Mouse (Mus musculus) kidney, postnatal 0 days (tissue): ENCODE measurements around the gene Dock11. TPM values are rescaled to one million over a fixed set of nuclear protein-coding genes. Genes with fewer than 3 reads are reported as not detected.
A peak's percentile ranks its signal among the peaks of the same experiment; 100 is the strongest.

Experiments used
- ATAC-seq: fragments of 200-750 bp; cut with Nextera tagmentation; replicated peaks from 2 replicates; pipeline ENCODE4 v1.8.0; 2017; ENCODE audit warnings: low read depth, moderate number of reproducible peaks, moderate TSS enrichment, moderate library complexity; ENCODE audit not compliant: low FRiP score
- DNase-seq: peaks from one replicate; pipeline ENCODE4 v3.0.0-alpha.2; 2016; ENCODE audit warnings: low spot score
- H3K27ac ChIP-seq: fragments of 300-500 bp; sonication (generic); 2 replicates; pipeline ENCODE4 v1.5.1; 2014; ENCODE audit warnings: mild to moderate bottlenecking
- H3K27me3 ChIP-seq: fragments of 300-500 bp; sonication (generic); 2 replicates; pipeline ENCODE4 v1.6.1; 2014; ENCODE audit warnings: low read length, mixed read lengths; ENCODE audit not compliant: insufficient read depth
- H3K36me3 ChIP-seq: fragments of 300-500 bp; sonication (generic); 2 replicates; pipeline ENCODE4 v1.6.1; 2014; ENCODE audit warnings: low read length, mixed read lengths; ENCODE audit not compliant: insufficient read depth
- H3K4me1 ChIP-seq: fragments of 300-500 bp; sonication (generic); replicated peaks from 2 replicates; pipeline ENCODE4 v1.6.1; 2014; ENCODE audit warnings: antibody characterized with exemption, low read length, mixed read lengths; ENCODE audit not compliant: insufficient read depth
- H3K4me2 ChIP-seq: fragments of 300-500 bp; sonication (generic); 2 replicates; pipeline ENCODE4 v1.6.1; 2014; ENCODE audit warnings: mild to moderate bottlenecking, low read length, moderate library complexity, mixed read lengths
- H3K4me3 ChIP-seq: fragments of 300-500 bp; sonication (generic); replicated peaks from 2 replicates; pipeline ENCODE4 v1.5.1; 2014; ENCODE audit warnings: low read depth, low read length
- H3K9ac ChIP-seq: fragments of 300-500 bp; sonication (generic); 2 replicates; pipeline ENCODE4 v1.6.1; 2014; ENCODE audit warnings: low read depth, low read length
- H3K9me3 ChIP-seq: fragments of 300-500 bp; sonication (generic); replicated peaks from 2 replicates; pipeline ENCODE4 v1.6.1; 2016; ENCODE audit warnings: low read length, inconsistent platforms, mixed read lengths
- CTCF ChIP-seq: IDR thresholded peaks from 2 replicates; pipeline ENCODE4 v1.5.1; 2016; ENCODE audit warnings: antibody characterized with exemption, low read depth, mild to moderate bottlenecking, moderate library complexity
- WGBS: fragments of 180-500 bp; shearing (Covaris S2); extraction: QIAGEN DNeasy Blood & Tissue Kit; methylation state at CpG from one replicate; pipeline ENCODE4 v1.1.7; 2014; 5-methylcytosine and 5-hydroxymethylcytosine counted together
- polyA plus RNA-seq: library from polyadenylated mRNA; unstranded; fragments of >200 nt; fragmentation: Nextera tagmentation; extraction: Ambion mirVana; gene quantifications from 2 replicates; pipeline ENCODE4 v1.2.1, GENCODE M21; 2015

Gene Dock11
- polyA plus RNA-seq, 1 experiment from 2014 or later: 5.5 TPM

DNA sequence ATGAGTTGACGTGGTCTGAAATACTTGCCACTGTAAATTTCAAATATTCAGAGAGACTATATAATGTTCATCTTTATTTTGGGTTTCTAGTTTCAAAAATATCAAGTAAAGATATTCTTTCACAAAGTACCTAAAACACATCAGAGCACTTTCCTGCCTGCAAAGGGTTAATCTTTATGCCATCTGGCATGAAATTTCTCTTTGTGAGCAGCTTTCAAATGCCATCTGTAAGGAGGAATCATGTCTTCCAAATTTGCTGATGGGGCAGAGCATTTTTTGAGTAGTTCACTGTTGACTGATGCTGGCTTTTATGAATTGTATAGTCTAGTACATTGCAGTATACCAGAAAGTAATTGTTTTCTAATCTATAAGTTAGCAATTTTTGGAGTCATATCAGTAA lies 80.6 kb downstream of the Dock11 start:
- no peaks in the 10 kb centered on the region for H3K27me3 ChIP-seq
- WGBS: 82% methylated on average over 1 of the region's 1 CpGs
- H3K4me2 ChIP-seq: no peak overlapping the region
- DNase-seq: no peak
- no peaks in the 10 kb centered on the region for H3K36me3 ChIP-seq
- ATAC-seq: no peak
- no peaks in the 10 kb centered on the region for H3K4me1 ChIP-seq
- no peaks in the 10 kb centered on the region for H3K9me3 ChIP-seq
- no peak overlapping the region for H3K27ac ChIP-seq
- no peak overlapping the region for H3K9ac ChIP-seq
- no peak for TF ChIP-seq CTCF
- no peak overlapping the region for H3K4me3 ChIP-seq

DNA sequence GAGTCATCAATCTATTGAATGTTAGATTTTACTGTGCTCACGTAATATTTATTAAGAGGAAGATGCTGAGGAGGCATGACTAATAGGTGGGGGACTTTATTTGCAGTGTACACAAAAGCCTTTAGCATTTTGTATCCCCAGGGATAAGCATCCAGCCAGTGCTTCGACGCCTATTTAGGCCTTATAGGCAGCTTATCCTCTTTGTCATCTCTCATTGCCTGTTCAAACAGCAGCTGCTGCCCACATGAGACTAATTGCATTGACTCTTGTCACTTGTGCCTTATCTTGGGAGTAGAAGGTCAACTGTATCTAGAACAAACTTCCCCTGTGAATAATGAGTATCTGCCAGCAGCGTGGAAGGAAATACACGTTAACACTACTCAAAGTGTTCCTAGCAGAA lies 88.0 kb downstream of the Dock11 start:
- no peaks in the 10 kb centered on the region for H3K27me3 ChIP-seq
- no peak for ATAC-seq
- no peak overlapping the region for H3K27ac ChIP-seq
- no peak overlapping the region for H3K4me2 ChIP-seq
- H3K9me3 ChIP-seq: no peaks in the 10 kb centered on the region
- no peak overlapping the region for H3K4me3 ChIP-seq
- no peak overlapping the region for H3K9ac ChIP-seq
- TF ChIP-seq CTCF: no peak
- WGBS: 59% methylated on average over 5 of the region's 5 CpGs
- H3K4me1 ChIP-seq: no peaks in the 10 kb centered on the region
- no peaks in the 10 kb centered on the region for H3K36me3 ChIP-seq
- no peak for DNase-seq

DNA sequence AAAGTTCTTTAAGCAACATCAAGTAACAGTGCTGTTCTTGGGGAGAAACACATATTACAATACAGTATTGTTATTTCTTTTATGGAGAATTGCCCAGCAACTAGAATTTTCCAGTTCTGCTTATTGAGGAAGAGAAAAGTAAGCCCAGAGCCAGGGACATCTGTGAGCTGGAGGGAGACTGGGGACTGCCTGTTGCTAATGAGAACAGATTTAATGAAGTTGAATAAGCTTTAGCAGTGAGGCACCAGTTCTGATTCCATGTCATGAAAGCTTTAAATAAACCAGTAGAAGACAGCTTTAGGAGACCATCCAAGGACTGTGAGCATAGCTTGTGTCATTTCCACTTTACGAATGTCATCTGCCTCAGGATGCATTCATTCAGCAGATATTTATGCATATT lies 99.3 kb downstream of the Dock11 start:
- TF ChIP-seq CTCF: no peak
- H3K27ac ChIP-seq: no peak overlapping the region
- H3K9me3 ChIP-seq: no peaks in the 10 kb centered on the region
- 93% methylated on average over 1 of the region's 1 CpGs for WGBS
- no peak overlapping the region for H3K9ac ChIP-seq
- no peak for DNase-seq
- H3K4me2 ChIP-seq: no peak overlapping the region
- no peaks in the 10 kb centered on the region for H3K27me3 ChIP-seq
- no peaks in the 10 kb centered on the region for H3K4me1 ChIP-seq
- ATAC-seq: no peak
- no peak overlapping the region for H3K4me3 ChIP-seq
- H3K36me3 ChIP-seq: no peaks in the 10 kb centered on the region

DNA sequence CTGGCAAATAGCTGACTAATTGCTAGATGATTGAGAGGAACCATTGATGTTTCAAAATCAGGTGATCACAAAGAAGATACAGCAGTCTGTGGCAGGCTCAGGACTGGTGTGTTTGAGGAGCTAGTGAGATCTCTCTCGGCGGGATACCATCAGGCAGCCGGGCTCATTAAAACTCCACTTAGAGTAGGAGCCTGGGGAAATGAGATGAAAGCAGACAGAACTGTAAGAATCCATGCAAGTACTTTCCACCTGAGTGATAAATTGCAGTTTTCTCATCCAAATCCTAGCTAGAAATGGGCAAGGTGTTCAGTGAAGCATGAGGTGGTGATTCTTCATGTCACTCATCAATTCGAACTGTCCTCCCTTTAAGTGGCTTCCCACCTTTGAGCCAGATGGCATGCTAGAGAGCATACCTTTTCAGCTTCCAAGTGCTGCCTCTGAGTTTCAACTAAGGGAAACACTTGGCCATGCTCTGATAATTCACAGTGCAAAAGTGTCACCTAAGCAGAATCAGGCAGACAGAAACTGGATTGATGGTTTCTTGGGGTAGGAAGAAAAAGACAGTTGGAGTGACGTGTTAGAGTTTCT lies 102.0 kb downstream of the Dock11 start:
- ATAC-seq (no peak), DNase-seq (peak; percentile 3)
- no peak overlapping the region for H3K4me2 ChIP-seq
- H3K4me3 ChIP-seq: no peak overlapping the region
- no peaks in the 10 kb centered on the region for H3K4me1 ChIP-seq
- no peak for TF ChIP-seq CTCF
- H3K9ac ChIP-seq: no peak overlapping the region
- H3K9me3 ChIP-seq: no peaks in the 10 kb centered on the region
- H3K27me3 ChIP-seq: no peaks in the 10 kb centered on the region
- no peak overlapping the region for H3K27ac ChIP-seq
- 64% methylated on average over 5 of the region's 5 CpGs for WGBS
- H3K36me3 ChIP-seq: no peaks in the 10 kb centered on the region

DNA sequence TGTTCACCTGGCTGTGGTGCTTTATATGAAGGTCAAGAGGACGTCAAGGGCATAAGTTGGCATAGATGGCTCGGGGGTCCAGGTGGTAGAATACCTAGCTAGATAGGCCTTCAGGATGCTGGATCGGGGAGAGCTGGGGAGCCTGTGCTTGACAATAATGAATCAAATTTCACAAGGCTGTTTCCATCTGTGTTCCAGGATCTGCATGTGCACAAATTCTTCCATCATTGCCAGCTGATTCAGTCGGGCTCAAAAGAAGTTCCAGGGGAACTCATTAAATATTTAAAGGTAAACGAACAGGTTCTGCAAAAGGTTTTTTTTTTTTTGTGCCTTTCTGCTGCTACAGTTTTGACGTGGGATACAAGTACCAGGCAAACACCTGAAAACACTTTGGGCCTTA lies 105.6 kb downstream of the Dock11 start:
- no peak overlapping the region for H3K9ac ChIP-seq
- H3K36me3 ChIP-seq: no peaks in the 10 kb centered on the region
- ATAC-seq (no peak), DNase-seq (no peak)
- no peaks in the 10 kb centered on the region for H3K27me3 ChIP-seq
- TF ChIP-seq CTCF: no peak
- H3K4me1 ChIP-seq: no peaks in the 10 kb centered on the region
- H3K4me2 ChIP-seq: no peak overlapping the region
- no peaks in the 10 kb centered on the region for H3K9me3 ChIP-seq
- no peak overlapping the region for H3K27ac ChIP-seq
- 79% methylated on average over 6 of the region's 6 CpGs for WGBS
- H3K4me3 ChIP-seq: no peak overlapping the region

DNA sequence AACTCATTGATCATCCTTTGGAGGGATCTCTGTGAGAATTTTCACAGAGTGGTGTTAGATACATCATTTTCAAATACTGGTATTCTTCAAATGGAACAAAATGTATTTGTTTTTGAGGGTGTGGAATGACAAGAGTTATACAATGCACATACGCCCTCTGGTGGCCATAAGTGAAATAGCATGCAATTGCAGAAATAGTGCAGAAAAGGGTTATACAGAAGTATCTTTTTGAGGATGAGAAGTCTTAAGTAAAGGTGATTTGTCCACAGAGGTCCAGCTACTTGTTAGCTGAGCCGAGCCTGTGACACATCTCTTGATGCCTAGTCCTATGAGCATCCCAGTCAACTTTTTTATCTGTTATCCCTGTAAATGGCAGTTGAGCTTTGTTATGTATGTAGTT lies 108.4 kb downstream of the Dock11 start:
- DNase-seq (peak; percentile 59), ATAC-seq (no peak)
- WGBS: 13% methylated on average over 2 of the region's 2 CpGs
- no peaks in the 10 kb centered on the region for H3K36me3 ChIP-seq
- no peak overlapping the region for H3K9ac ChIP-seq
- H3K4me2 ChIP-seq: no peak overlapping the region
- no peaks in the 10 kb centered on the region for H3K9me3 ChIP-seq
- H3K27ac ChIP-seq: no peak overlapping the region
- no peak overlapping the region for H3K4me3 ChIP-seq
- no peaks in the 10 kb centered on the region for H3K27me3 ChIP-seq
- H3K4me1 ChIP-seq: no peaks in the 10 kb centered on the region
- TF ChIP-seq CTCF: peak; percentile 84

DNA sequence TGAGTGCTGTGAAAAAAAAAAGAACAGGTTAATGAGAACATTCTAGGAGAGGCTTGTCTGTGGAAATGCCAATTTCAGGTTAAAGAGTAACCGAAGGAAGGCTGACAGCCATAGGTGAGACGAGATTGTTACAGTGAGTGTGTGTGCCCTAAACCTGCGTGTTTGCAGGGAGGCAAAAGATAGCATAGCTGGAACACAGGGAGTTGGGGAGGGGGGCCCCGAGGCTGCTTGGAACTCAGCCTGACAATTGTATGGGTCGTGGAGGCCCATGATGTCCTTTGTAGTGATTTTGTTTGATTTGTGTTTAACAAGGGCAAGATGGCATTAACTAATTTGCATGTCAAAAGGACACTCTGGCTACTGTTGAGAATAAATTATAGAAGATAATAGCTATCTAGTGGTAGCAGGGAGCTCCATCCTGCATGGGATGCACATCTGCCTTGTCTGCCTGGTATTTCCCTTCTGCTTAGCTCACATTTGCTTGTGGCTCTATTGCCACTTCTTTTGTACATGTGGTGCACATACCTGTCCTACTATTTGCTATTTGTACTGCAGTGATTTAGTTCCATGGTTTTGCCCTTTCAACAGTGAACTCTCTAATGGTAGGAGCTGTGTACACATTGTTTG lies 109.3 kb downstream of the Dock11 start:
- Histone ChIP-seq H3K27ac (no peak overlapping the region), H3K4me2 (no peak overlapping the region), H3K36me3 (no peaks in the 10 kb centered on the region), H3K9ac (no peak overlapping the region), H3K9me3 (no peaks in the 10 kb centered on the region), H3K4me1 (no peaks in the 10 kb centered on the region), H3K27me3 (no peaks in the 10 kb centered on the region), H3K4me3 (no peak overlapping the region)
- 70% methylated on average over 5 of the region's 5 CpGs for WGBS
- ATAC-seq (no peak), DNase-seq (no peak)
- no peak for TF ChIP-seq CTCF
